Mouse (Mus musculus): Measurements from ENCODE around the gene Mrpl38.
"Not testable (repeated sequence)": the region's sequence is repeated elsewhere in the genome, so short reads cannot be mapped to it uniquely, and the experiment has no call there.

Gene Mrpl38

DNA sequence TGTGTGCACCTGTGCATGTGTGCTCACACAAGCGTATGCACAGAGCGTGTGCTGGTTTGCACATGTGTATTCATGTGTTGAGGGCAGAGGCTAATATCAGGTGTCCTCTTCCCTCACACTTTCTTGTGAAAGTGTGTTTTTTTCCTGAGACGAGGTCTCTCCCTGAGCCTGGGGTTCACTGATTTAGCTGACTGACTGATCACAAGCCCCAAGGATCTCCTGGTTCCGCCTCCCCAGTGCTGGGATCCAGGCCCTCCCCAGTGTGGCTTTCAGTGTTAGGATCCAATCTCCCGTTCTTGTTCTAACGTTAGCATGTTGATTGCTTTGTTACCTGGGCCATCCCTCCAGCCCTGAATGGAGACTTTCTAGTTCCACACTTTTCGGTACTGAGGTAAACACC, 37.8 kb downstream of the Mrpl38 start:
- in situ Hi-C loops (cut with MboI; ENCODE audit: low pct_unique_long_range_greater_than_20kb in 1 of 2, low sequenced_read_pairs in 2 of 2, unreplicated experiment in 1 of 2): no loop called here

DNA sequence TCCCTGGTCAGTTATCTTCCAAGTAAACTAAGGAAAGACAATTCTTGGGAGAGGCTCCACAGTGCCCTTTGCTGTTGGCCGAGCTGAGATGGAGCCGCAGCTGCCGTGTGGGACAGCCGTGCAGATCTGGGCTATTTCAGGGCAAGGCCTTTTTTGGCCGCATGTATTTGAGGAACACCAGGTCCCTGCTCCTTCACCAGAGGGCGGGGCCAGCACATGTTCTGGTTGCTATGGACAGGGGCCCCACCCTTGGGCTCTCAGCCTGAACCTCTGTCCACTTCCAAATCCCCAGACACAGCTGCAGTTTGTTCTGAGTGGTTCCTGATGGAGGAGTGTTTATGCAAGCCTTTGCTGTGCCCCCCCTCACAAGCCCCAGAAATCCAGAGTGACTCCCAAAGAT, 38.3 kb downstream of the Mrpl38 start:
- in situ Hi-C loops (cut with MboI; ENCODE audit: low pct_unique_long_range_greater_than_20kb in 1 of 2, low sequenced_read_pairs in 2 of 2, unreplicated experiment in 1 of 2): no loop called here

DNA sequence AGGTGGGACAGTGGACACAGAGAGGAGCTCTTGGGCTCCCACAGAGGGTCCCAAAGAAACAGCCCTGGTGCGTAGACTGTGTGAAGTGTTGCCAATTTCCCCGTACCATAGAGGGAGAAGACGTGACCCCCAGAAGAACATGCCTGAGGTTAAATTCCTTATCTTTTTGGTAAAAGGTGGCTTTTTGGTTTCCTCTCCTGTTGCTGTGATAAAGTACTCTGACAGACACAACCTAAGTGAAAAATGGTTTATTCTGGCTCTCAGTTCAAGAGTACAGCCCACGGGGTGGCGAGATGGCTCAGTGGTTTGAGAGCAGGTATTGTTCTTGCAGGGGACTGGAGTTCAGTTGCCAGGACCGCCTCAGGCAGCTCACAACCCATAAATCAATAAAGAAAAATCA, 39.2 kb downstream of the Mrpl38 start:
- in situ Hi-C loops (cut with MboI; ENCODE audit: low pct_unique_long_range_greater_than_20kb in 1 of 2, low sequenced_read_pairs in 2 of 2, unreplicated experiment in 1 of 2): no loop called here

DNA sequence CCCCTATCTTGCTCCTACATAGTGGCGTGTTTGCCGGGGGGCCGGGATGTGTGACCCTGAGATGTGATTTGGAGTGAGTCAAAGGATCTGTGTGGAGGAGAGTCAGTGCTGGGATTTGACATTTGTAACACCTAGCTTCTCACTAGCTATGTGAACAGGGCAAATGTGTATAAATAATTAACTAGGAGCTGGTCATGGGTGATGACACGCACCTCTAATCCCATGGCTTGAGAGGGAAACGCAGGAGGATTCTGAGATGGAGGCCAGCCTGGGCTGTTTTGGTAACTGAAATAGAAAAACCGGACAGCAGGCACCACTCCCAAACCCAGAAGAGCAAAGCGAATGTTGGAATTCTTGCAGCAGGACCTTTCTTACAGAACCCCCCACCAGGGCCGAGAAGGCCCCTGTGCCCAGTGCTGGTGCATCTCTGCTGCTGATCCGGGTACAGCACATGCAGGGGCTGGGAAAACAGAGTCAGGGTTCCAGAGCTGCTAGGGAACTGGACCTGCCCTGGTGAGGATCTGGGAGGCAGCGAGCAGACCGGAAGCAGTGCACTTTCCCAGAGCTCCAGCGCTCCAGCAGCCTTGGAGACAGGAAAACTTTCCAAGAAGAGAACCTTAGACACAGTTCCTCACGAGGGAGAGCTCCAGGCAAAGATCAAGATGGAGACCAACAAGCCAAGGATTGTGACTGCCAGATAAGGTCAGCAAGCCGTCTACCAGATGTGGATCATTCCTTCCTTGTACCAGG, 39.8 kb downstream of the Mrpl38 start:
- in situ Hi-C loops (cut with MboI; ENCODE audit: low pct_unique_long_range_greater_than_20kb in 1 of 2, low sequenced_read_pairs in 2 of 2, unreplicated experiment in 1 of 2): no loop called here

DNA sequence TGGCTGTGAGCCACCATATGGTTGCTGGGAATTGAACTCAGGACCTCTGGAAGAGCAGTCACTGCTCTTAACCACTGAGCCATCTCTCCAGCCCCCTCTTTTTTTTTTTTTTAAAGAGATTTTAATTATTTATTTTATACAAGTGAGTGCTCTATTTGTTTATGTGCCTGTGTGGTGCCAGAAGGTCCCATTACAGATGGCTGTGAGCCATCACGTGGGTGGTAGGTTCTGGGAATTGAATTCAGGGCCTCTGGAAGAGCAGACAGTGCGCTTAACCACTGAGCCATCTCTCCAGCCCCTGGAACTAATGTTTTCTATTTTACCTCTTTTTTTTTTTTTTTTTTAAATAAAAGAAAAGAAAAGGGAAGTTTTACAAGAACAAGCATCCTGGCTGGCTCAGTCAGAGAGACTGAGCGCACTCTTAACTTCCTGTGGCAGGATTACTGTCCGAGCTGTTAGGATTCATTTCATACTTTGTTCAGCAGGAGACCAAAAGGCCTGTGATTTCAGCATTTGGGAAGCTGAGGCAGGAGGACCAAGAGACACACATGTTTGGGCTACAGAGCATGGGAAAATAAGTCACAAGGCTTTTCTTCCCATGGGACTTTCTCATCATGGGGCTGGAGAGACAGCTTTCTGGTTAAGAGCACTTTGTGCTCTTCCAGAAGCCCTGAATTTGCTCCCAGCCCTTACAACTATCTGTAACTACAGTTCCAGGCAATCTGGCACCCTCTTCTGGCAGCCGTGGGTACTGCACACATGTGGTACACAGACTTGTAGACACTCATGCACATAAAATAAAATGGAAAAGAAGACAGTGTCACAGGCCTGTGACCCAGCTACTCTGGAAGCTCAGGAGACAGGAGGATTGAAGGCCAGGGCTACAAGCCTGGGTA, 42.2 kb downstream of the Mrpl38 start:
- in situ Hi-C loops (cut with MboI; ENCODE audit: low pct_unique_long_range_greater_than_20kb in 1 of 2, low sequenced_read_pairs in 2 of 2, unreplicated experiment in 1 of 2): no loop called here

DNA sequence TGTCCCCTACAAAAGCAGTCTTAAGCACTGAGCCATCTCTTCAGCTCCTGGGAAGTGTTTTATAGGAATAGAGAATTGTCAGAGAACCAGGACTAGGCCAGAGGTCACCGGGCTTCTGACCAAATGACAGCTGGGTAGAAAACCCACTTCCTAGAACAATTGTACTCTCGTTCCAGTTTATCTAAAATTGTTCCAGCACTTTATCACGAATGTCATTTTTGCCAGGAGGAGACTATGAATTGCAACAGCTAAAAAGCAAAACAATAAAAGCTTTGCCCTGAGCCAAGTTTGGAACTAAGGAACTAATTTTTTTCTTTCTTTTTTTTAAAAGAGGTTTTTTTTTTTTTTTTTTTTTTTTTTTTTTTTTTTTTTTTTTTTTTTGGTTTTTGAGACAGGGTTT, 43.1 kb downstream of the Mrpl38 start:
- in situ Hi-C loops (cut with MboI; ENCODE audit: low pct_unique_long_range_greater_than_20kb in 1 of 2, low sequenced_read_pairs in 2 of 2, unreplicated experiment in 1 of 2): no loop called here

DNA sequence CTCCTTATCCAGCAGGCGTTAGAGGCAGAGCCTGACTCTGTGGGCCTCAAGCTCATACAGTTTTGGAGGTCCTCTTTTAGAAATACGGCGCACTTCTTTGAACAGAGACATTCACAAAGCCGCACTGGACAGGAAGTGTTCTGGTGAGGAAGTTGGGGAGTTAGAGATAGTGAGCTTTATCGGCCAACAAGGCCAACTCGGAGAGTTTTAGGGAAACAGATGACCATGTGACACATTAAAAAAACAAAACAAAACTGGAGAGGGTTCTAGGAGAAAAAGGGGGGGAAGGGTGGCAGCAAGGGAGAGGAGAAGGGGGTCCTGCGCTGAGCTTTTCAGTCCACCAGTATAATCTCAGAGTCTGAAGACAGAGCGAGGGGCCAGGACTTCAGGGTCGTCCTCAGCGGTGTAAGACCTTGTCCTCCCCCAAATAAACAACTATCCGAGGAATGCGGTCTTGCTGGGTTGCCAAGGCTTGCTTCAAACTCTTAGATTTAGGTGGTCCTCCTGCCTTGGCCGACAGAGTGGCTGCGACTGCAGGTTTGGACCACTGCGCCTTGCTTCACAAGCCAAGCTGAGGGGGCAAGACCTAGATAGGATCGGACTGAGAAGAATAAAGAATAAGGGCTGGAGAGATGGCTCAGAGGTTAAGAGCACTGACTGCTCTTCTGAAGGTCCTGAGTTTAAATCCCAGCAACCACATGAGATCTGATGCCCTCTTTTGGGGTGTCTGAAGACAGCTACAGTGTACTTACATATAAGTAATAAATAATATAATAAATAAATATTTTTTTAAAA, 44.7 kb downstream of the Mrpl38 start:
- in situ Hi-C loops (cut with MboI; ENCODE audit: low pct_unique_long_range_greater_than_20kb in 1 of 2, low sequenced_read_pairs in 2 of 2, unreplicated experiment in 1 of 2): no loop called here

DNA sequence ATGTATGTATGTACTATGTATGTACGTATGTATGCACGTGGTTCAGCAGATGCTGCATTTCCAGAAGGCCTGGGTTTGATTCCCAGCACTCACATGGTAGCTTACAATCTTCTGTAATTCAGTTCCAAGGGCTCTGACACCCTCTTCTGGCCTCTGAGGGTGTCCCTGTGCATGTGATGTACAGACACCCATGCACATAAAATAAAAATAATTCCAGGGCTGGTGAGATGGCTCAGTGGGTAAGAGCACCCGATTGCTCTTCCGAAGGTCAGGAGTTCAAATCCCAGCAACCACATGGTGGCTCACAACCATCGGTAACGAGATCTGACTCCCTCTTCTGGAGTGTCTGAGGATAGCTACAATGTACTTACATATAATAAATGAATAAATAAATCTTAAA, 45.7 kb downstream of the Mrpl38 start:
- in situ Hi-C loops (cut with MboI; ENCODE audit: low pct_unique_long_range_greater_than_20kb in 1 of 2, low sequenced_read_pairs in 2 of 2, unreplicated experiment in 1 of 2): not testable (repeated sequence)

DNA sequence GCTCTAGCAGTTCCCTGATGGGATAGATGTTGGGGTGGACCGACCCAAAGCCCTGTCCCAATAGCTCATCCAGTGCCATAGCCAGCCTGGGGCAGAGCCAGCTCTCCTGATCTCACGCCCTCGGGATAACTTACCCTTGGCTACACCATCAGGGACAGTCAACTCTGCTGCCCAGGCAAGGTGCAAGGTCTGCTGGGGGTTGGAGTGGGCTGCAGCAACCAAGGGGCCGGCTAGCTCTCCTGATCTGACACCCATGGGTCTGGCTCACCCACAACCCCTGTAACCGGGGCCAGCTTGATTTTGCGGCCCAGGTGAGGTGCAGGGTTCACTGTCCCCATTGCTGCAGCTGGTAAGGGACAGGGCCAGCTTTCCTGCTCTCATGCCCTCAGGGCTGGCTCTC, 47.1 kb downstream of the Mrpl38 start:
- in situ Hi-C loops (cut with MboI; ENCODE audit: low pct_unique_long_range_greater_than_20kb in 1 of 2, low sequenced_read_pairs in 2 of 2, unreplicated experiment in 1 of 2): no loop called here

DNA sequence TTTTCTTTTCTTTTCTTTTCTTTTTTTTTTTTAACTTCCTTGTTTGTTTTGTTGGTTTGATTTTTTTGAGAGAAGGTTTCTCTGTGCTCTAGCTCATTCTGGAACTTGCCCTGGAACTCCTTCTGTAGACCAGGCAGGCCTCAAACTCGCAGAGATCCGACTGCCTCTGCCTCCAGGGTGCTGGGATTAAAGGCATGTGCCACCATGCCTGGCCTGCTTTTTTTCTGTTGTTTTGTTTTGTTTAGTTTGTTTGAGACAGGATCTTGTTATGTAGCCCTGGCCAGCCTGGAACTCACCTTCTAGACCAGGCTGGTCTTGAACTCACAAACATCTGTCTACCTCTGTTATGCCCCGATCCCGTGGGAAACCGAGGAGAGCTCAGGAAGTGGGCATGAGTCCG, 49.1 kb downstream of the Mrpl38 start:
- in situ Hi-C loops (cut with MboI; ENCODE audit: low pct_unique_long_range_greater_than_20kb in 1 of 2, low sequenced_read_pairs in 2 of 2, unreplicated experiment in 1 of 2): no loop called here

DNA sequence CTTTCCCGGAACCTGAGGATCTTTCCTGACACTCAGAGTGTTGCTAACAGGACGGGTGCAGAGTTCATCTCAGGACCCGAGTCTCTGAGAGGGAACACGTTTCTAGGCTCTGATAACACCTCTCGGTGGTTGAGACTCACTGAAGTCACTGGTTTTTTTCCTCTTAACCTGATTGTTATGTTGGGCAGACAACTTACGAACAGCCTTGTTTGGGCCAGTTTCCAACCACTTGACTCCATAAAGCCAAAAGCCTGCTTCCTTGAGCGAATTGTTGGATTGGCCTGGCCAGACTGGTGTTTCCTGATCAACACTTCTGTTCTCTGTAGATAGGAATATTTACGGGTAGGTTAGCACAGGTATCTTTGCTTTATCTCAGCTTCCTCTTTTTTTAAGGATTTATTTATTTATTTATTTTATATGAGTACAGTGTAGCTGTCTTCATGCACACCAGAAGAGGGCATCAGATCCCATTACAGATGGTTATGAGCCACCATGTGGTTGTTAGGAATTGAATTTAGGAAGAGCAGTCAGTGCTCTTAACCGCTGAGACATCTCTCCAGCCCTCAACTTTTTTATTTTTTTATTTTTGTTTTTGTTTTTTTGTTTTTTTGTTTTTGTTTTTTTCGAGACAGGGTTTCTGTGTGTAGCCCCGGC, 49.8 kb downstream of the Mrpl38 start:
- in situ Hi-C loops (cut with MboI; ENCODE audit: low pct_unique_long_range_greater_than_20kb in 1 of 2, low sequenced_read_pairs in 2 of 2, unreplicated experiment in 1 of 2): no loop called here

DNA sequence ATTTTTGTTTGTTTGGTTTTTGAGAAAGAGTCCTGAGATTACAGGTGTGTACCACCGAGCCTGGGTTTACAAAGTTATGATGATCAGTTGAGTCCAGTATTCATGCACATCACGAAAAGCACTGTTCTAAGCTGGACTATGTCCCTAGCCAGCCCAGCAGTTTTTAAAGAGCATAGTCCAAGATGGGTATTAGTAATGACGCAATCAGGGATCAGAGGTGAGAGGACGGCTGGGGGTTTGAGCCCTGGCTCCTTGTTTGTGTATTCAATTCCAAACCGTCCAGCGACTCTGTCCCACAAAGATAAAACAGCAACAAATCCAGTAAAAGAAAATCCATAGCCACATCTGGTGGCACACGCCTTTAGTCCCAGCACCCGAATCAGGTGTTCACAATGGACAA, 50.5 kb downstream of the Mrpl38 start:
- in situ Hi-C loops (cut with MboI; ENCODE audit: low pct_unique_long_range_greater_than_20kb in 1 of 2, low sequenced_read_pairs in 2 of 2, unreplicated experiment in 1 of 2): no loop called here

DNA sequence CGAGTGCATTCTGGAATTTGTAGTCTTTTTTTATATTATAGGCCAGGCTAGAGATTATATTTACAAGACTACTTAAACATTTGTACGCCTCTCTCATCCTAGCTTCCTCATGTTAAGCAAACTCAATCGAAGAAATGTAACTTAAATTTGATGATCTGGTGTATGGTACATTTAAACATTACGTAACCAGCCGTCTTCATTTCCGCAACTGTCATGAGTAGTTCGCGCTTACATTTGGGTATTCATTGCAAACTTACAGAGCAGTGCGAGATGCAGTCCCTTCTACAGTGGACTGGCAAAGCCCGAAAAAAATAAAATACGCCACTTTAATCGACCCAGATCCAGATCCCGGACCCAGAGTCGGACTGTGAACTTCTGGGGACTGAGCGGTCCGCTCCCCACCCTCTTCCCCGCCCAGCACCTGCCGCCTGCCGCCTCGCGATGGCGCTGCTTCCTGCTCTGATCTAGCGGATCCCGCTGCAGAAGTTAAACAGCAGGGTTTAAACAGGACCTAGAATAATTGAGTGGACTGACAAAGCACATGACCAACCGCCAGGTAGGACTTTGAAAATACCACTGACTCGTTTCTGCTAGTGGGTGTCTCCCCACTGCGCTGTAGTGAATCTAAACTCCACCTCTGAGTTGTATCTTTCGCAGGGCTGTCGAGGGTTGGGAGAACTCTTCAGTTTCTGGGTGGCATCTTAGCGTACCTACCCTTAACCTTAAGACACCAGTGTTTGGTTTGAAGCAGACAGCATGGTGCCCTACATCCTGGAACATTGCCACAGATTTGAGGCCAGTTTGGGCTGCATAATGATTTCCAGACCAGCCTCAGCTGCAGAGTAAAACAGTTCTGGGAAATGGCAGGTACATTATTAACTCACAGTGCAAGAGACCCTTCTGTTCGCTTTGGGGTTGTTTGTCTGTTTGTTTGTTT, 51.2 kb downstream of the Mrpl38 start:
- in situ Hi-C loops (cut with MboI; ENCODE audit: low pct_unique_long_range_greater_than_20kb in 1 of 2, low sequenced_read_pairs in 2 of 2, unreplicated experiment in 1 of 2): no loop called here

DNA sequence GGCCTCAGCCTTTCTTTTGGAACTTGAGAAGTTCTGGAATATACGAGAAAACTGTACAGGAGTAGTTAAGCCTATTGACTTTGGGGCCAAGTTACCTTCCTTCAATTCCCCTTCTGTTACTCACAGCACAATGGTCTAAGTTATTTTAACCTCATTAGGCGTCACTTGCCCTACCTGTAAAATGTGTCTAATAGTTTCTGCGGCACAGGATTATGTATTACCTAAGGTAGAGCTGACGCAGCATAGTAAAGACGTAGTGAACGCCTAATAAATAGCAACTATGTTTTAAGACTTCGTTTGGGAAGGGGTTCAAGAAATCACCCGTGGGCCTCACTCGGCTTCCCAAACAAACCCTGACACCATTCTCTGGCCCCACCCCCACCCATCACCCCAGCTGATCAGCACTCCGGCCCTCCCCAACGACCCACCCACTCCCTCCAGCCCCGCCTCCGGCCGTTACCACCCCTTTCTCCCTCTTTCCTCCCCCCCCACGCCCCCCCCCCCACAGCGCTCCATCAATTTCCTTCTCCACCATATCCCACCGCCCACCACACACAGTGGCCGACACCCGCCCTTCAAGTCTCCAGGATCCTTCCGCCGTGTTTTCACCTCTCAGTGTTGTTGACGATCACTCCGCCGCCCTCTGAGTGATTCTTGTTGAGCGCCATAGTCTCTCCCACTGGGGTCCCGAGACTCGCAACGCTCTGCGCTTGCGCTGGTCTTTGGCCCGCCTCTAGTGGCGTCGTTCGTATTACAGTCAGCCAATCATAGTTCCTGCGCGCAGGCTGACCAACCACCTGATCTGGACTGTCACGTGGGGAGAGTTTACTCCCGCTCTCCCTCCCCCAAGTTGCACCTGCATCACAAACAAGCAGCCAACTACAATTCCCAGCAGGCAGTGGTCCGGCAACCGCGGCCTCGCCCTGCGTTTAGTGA, 52.1 kb downstream of the Mrpl38 start, which contains the start of gene Wbp2:
Gene Wbp2 (minus strand): TSS at position 738 of the 936 bp plus-strand sequence.
- in situ Hi-C loops (cut with MboI; ENCODE audit: low pct_unique_long_range_greater_than_20kb in 1 of 2, low sequenced_read_pairs in 2 of 2, unreplicated experiment in 1 of 2): no loop called here

DNA sequence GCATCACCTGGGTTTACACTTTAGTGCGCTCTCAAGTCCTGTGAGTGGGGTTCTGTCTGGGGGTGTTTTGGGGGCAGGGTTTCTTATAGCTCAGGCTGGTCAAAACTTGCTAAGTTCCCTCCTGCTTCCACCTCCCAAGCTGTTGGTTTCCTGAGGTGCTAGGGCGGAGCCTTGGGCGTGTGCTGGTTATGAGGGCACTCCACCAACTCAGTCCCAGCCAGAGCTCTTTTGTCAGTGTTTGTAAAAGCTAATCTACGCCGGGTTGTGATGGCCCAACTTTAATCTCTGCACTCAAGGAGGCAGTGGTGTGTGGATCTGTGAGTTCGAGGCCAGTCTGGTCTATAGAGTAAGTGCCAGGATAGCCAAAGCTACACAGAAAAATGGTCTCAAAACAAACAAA, 54.5 kb downstream of the Mrpl38 start:
- in situ Hi-C loops (cut with MboI; ENCODE audit: low pct_unique_long_range_greater_than_20kb in 1 of 2, low sequenced_read_pairs in 2 of 2, unreplicated experiment in 1 of 2): no loop called here

DNA sequence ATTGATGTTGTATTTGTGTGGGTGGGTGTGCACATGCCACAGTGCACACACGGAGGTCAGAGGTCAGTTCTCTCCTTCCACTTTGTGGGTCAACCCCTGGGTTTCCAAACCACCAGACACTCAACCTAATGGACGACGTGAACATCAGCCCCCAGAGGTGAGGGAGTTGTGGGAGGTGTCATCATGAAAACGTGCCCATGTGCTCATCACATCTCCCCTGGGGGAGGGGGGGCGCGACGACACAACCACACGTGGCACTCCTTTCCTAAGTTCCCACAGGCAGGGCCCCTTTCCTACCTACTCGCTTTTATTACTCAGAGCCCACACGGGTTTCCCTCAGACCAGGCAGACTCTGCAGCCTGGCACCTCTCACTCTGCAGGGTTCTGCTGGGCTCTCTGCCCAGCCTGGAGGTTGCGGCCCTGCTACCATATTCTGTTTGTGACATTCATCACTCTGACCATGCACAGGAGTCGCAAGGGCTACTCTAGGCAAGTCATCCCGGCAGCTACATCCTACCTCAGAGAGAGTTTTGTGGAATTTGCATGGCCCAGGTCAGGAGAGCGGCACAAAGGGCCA, 55.5 kb downstream of the Mrpl38 start:
- in situ Hi-C loops (cut with MboI; ENCODE audit: low pct_unique_long_range_greater_than_20kb in 1 of 2, low sequenced_read_pairs in 2 of 2, unreplicated experiment in 1 of 2): no loop called here

Data from mouse embryonic stem cell (cell line).